Mouse (Mus musculus) liver, embryonic 14.5 days (tissue): ENCODE data around the gene Dtx1.
A peak's percentile ranks its signal among the peaks of the same experiment; 100 is the strongest.

Source experiments
- CTCF ChIP-seq: IDR thresholded peaks from 2 replicates; pipeline ENCODE4 v1.5.1; 2016; ENCODE audit warnings: antibody characterized with exemption, low read depth, control low read depth
- EP300 ChIP-seq: IDR thresholded peaks from 2 replicates; pipeline ENCODE4 v1.6.1; 2016; ENCODE audit warnings: antibody characterized with exemption, low read depth

DNA sequence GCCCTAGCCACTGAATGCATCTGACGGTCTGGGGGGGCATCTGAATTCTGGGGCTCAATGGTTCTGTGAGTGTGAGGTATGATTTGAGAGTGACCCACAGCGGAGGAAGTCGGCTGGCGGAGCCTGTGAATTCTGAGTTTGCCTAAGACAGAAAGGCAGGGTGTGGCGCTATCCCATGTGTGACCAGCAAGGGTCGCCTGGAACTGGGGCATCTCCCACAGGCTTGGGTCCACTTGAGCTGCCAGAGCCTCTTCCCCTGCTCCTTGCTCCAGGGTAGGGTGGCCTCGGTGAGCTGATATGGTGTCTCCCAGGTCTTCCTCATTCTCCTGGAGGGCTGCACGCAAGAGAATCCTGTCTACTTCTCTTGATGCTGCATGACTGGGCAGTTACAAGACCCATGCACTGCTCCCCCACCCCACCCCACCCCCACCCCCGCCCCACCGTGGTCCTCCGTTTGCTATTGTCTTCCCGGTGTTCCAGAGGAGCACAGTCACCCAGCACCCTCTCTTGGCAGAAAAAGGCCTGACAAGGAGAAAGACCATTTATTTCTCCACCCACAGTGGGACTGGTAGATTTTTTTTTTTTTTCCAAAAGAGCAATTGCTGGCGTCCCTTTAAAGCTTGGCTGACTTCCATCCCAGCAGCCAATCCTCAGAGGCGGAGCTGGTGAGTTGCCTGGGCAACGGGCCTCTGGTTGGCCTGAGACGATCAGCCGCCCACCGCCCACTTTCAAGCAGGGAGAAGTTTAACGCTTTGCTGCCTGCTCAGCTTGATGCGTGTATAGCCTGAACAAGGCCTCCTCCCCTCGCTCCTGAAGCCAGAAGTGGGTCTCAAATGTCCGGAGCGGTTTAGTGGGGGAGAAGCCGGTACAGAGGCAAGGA, 31.8 kb downstream of the Dtx1 start:
- TF ChIP-seq EP300: no peak
- TF ChIP-seq CTCF: peak; percentile 57
